Mouse (Mus musculus): Measurements from ENCODE around the gene Ptprs. TPM values are rescaled to one million over a fixed set of nuclear protein-coding genes. Genes with fewer than 3 reads are reported as not detected.
A peak's percentile ranks its signal among the peaks of the same experiment; 100 is the strongest.

Ptprs gene
- polyA plus RNA-seq, 1 experiment from 2014 or later, result 56.8 TPM

DNA sequence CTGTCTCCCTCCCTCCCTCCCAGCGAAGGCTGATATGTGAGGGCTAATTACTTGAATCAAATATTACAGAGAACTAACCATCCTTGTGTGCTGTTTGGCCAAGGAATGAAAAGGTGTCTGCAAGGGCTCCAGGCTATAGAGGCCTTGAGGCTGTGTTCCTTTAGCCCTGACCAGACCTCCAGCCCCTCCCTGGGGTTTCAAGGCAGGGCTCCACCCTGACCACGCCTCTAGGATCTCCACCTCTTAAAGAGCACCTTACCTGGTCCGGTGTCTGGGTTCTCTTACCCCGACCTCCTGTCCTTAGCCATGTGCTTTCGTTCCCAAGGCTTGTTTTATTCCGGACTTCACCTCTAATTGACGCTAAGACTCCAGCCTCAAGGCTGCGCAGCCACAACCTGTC lies 66.5 kb downstream of the Ptprs start:
- ATAC-seq, result peak; percentile 82

DNA sequence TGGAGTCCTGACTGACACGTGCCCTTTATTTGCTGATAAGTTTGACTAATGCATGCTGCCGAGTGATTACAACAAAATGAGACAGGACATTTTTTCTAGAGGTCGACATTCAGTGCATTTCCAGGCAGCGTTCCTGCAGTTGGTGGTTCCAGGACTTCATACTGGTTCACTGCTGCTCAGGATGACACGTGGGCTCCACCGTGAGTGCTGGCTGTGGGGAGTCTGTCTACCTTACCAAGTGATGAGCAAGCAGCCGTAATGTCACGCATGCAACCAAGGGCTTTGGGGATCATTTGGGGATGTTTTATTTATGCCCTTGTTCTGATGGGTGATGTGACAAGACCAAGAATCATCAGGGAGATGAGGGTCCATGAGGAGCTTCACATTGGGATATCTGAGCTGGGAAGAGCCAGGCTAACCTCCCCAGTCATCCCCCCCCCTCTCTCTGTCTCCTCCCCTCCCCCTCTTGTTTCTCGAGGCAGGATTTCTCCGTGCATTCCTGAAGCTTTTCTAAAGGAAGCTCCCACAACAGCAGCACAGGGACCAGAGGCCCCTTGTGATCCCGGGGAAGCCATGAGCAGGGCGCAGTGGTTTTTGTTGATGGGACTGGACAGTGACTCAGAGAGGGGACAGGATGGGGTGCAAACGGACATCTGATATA lies 67.2 kb downstream of the Ptprs start:
- 46% methylated on average over 13 of the region's 13 CpGs for WGBS
- Histone ChIP-seq H3K27me3 (replicated peaks) (no peaks in the 10 kb centered on the region), H3K4me3 (replicated peaks) (no peak overlapping the region), H3K9ac (no peak overlapping the region), H3K27ac (no peak overlapping the region), H3K4me2 (replicated peaks) (no peak overlapping the region), H3K36me3 (peaks cover 22% of the 10 kb centered on the region), H3K9me3 (no peaks in the 10 kb centered on the region), H3K4me1 (replicated peaks) (peaks cover 15% of the 10 kb centered on the region)
- no peak for ATAC-seq

More for the DNA sequence above, 66.5 kb downstream of the Ptprs start:
- Histone ChIP-seq H3K4me3 (replicated peaks) (no peak overlapping the region), H3K36me3 (peaks cover 22% of the 10 kb centered on the region), H3K27me3 (replicated peaks) (no peaks in the 10 kb centered on the region), H3K4me1 (replicated peaks) (peaks cover 15% of the 10 kb centered on the region), H3K9ac (no peak overlapping the region), H3K9me3 (no peaks in the 10 kb centered on the region), H3K4me2 (replicated peaks) (no peak overlapping the region), H3K27ac (no peak overlapping the region)
- 29% methylated on average over 8 of the region's 8 CpGs for WGBS

DNA sequence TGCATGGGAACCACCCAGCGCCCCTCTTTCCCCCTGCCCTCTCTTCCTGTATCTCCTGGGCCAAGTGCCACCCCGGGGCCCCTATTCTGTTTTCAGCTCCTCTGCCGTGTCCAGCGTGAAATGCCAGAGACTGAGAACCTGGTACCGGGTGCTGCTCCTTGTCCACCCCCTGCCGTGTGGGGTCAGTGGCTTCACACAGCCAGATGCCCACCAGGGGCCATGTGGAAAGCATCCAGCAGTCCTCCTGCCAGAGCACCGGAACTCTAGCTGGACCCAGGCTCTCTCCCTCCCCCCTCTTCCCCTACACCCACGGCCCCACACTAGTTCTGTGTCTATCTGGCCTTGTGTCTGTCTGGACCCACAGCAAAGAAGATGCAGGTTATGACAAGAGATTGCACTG lies 68.9 kb downstream of the Ptprs start:
- no peaks in the 10 kb centered on the region for H3K9me3 ChIP-seq
- H3K4me2 ChIP-seq (replicated peaks), result no peak overlapping the region
- peaks cover 14% of the 10 kb centered on the region for H3K36me3 ChIP-seq
- H3K27ac ChIP-seq, result 0 out of 2 replicates have a peak overlapping the region, but pooled peaks have one; percentile 14
- no peak for ATAC-seq
- H3K27me3 ChIP-seq (replicated peaks), result no peaks in the 10 kb centered on the region
- 0 out of 2 replicates have a peak overlapping the region, but pooled peaks have one; percentile 13 for H3K9ac ChIP-seq
- peaks cover 15% of the 10 kb centered on the region for H3K4me1 ChIP-seq (replicated peaks)
- H3K4me3 ChIP-seq (replicated peaks), result no peak overlapping the region
- 32% methylated on average over 8 of the region's 8 CpGs for WGBS

DNA sequence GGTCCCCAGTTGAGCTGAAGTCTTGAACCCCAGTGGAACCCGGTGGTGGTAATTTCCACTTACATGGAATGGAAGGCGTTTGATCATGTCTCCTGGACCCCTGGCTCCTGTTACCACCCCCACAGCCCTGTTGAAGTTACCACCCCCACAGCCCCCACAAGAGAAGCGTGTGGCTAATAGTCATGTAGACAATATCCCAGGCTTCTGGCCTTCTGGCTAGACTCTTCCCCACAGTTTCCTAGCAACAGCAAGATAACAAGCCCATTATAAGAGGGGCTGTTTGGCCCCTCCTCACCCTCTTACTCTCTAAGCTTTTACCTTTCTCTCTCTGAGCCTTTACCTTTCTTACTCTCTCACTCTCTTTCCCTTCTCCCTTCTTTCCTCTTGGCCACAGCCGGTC lies 69.4 kb downstream of the Ptprs start:
- Histone ChIP-seq H3K27me3 (replicated peaks) (no peaks in the 10 kb centered on the region), H3K9me3 (no peaks in the 10 kb centered on the region), H3K36me3 (peaks cover 14% of the 10 kb centered on the region), H3K4me2 (replicated peaks) (no peak overlapping the region), H3K27ac (peak overlapping the region; percentile 41; the same call in 1 of the 2 replicates), H3K4me1 (replicated peaks) (peaks cover 15% of the 10 kb centered on the region), H3K9ac (no peak overlapping the region), H3K4me3 (replicated peaks) (no peak overlapping the region)
- ATAC-seq, result no peak
- 49% methylated on average over 4 of the region's 4 CpGs for WGBS

- Histone ChIP-seq H3K27ac (peak overlapping the region; percentile 41; the same call in 1 of the 2 replicates), H3K4me2 (replicated peaks) (no peak overlapping the region), H3K36me3 (peaks cover 19% of the 10 kb centered on the region), H3K4me3 (replicated peaks) (no peak overlapping the region), H3K27me3 (replicated peaks) (no peaks in the 10 kb centered on the region), H3K4me1 (replicated peaks) (peaks cover 15% of the 10 kb centered on the region), H3K9ac (no peak overlapping the region), H3K9me3 (no peaks in the 10 kb centered on the region)
- no peak for ATAC-seq
- 84% methylated on average over 14 of the region's 14 CpGs for WGBS
Observed at GRCm38 (mm10) chr17:56405856-56406840, 70.1 kb downstream of the Ptprs start.

- Histone ChIP-seq H3K4me1 (replicated peaks) (peaks cover 15% of the 10 kb centered on the region), H3K36me3 (peaks cover 20% of the 10 kb centered on the region), H3K9ac (no peak overlapping the region), H3K9me3 (no peaks in the 10 kb centered on the region), H3K4me3 (replicated peaks) (no peak overlapping the region), H3K27me3 (replicated peaks) (no peaks in the 10 kb centered on the region), H3K27ac (no peak overlapping the region), H3K4me2 (replicated peaks) (no peak overlapping the region)
- no peak for ATAC-seq
- 85% methylated on average over 3 of the region's 3 CpGs for WGBS
Observed at GRCm38 (mm10) chr17:56405341-56405740, 70.9 kb downstream of the Ptprs start.

DNA sequence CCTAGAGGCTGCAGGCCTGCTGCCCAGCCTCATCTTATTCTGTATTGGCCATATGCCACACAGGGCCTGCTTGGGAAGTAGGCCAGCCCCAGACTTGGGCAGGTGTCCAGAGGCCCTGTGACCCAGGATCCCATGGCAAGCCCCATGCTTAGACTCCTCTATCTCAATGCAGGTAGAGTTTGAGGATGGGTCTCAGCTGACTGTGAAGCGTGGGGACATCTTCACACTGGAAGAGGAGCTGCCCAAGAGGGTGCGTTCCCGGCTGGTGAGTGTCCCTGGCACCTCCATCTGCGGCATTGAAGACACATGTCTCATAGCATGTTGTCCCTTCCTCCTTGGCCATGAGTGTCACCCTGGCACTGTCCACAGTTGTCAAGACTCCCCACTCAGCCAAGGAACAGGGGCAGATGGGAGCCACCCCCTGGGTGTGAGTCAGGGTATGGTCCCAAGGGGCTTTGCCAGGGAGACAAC lies 75.2 kb downstream of the Ptprs start:
- Histone ChIP-seq H3K36me3 (peaks cover 55% of the 10 kb centered on the region), H3K4me1 (replicated peaks) (no peaks in the 10 kb centered on the region), H3K27ac (no peak overlapping the region), H3K27me3 (replicated peaks) (no peaks in the 10 kb centered on the region), H3K4me3 (replicated peaks) (no peak overlapping the region), H3K4me2 (replicated peaks) (no peak overlapping the region), H3K9me3 (no peaks in the 10 kb centered on the region), H3K9ac (no peak overlapping the region)
- WGBS, result 94% methylated on average over 4 of the region's 4 CpGs
- ATAC-seq, result no peak

GRCm38 (mm10) chr17:56400221-56400620 lies 76.1 kb downstream of the Ptprs start:
- Histone ChIP-seq H3K4me1 (replicated peaks) (no peaks in the 10 kb centered on the region), H3K36me3 (peaks cover 59% of the 10 kb centered on the region), H3K27ac (no peak overlapping the region), H3K27me3 (replicated peaks) (no peaks in the 10 kb centered on the region), H3K4me3 (replicated peaks) (no peak overlapping the region), H3K4me2 (replicated peaks) (no peak overlapping the region), H3K9me3 (no peaks in the 10 kb centered on the region), H3K9ac (no peak overlapping the region)
- ATAC-seq, result no peak
- WGBS, result 89% methylated on average over 3 of the region's 3 CpGs

GRCm38 (mm10) chr17:56396051-56396450 lies 80.2 kb downstream of the Ptprs start:
- Histone ChIP-seq H3K9me3 (no peaks in the 10 kb centered on the region), H3K9ac (no peak overlapping the region), H3K27ac (no peak overlapping the region), H3K4me1 (replicated peaks) (no peaks in the 10 kb centered on the region), H3K27me3 (replicated peaks) (no peaks in the 10 kb centered on the region), H3K4me3 (replicated peaks) (no peak overlapping the region), H3K4me2 (replicated peaks) (no peak overlapping the region), H3K36me3 (peaks cover 55% of the 10 kb centered on the region)
- no peak for ATAC-seq
- WGBS, result 79% methylated on average over 6 of the region's 6 CpGs

GRCm38 (mm10) chr17:56393889-56394288 lies 82.4 kb downstream of the Ptprs start:
- 95% methylated on average over 10 of the region's 10 CpGs for WGBS
- H3K9ac ChIP-seq, result no peak overlapping the region
- no peak for ATAC-seq
- H3K4me1 ChIP-seq (replicated peaks), result no peaks in the 10 kb centered on the region
- peaks cover 55% of the 10 kb centered on the region for H3K36me3 ChIP-seq
- H3K4me3 ChIP-seq (replicated peaks), result no peak overlapping the region
- H3K27ac ChIP-seq, result no peak overlapping the region
- no peak overlapping the region for H3K4me2 ChIP-seq (replicated peaks)
- H3K9me3 ChIP-seq, result no peaks in the 10 kb centered on the region
- H3K27me3 ChIP-seq (replicated peaks), result no peaks in the 10 kb centered on the region

DNA sequence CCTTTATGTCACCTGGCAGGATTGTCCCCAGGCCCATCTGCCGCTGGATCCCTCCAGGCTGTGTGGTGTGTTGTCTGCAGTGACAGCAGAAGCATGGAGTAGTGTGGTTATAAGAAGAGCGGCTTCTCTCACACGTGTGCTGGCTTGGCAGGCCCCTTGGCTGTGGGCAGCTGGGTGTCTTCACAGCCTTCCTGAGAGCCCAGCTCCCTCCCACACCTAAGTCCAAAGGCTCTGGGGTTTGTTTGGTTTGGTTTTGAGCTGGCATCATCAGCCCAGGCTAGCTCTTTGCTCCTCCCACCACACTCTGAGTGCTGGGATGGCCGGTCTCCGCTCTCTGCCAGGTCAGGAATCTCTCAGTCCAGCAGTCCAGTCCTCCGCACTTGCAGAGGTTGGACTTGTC lies 83.0 kb downstream of the Ptprs start:
- no peak overlapping the region for H3K9ac ChIP-seq
- no peak overlapping the region for H3K4me3 ChIP-seq (replicated peaks)
- no peaks in the 10 kb centered on the region for H3K27me3 ChIP-seq (replicated peaks)
- H3K4me1 ChIP-seq (replicated peaks), result no peaks in the 10 kb centered on the region
- H3K9me3 ChIP-seq, result no peaks in the 10 kb centered on the region
- WGBS, result 89% methylated on average over 6 of the region's 6 CpGs
- H3K36me3 ChIP-seq, result peaks cover 56% of the 10 kb centered on the region
- H3K27ac ChIP-seq, result no peak overlapping the region
- no peak for ATAC-seq
- H3K4me2 ChIP-seq (replicated peaks), result no peak overlapping the region

DNA sequence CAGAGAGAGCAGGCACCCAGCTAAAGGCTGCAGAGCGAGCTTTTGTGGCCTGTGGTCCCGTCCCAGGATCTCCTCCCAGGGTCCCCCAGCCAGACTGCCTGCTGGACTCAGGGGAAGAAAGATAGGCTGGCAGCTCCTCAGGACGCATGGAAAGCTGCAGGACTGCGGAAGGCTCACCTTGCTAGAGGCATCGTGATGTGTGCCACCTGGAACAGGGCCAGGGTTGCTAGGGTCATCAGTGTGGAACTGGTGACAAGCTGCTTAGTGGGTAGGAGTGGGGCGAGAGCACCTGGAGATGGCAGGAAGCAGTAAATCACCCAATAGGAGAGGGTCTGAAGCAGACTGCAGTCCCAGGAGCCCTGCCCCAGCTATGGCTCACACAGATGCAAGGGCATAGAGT lies 88.7 kb downstream of the Ptprs start:
- no peak overlapping the region for H3K4me3 ChIP-seq (replicated peaks)
- no peak for ATAC-seq
- no peak overlapping the region for H3K27ac ChIP-seq
- H3K4me1 ChIP-seq (replicated peaks), result no peaks in the 10 kb centered on the region
- peaks cover 53% of the 10 kb centered on the region for H3K36me3 ChIP-seq
- WGBS, result 87% methylated on average over 6 of the region's 6 CpGs
- H3K4me2 ChIP-seq (replicated peaks), result no peak overlapping the region
- H3K9ac ChIP-seq, result no peak overlapping the region
- H3K9me3 ChIP-seq, result no peaks in the 10 kb centered on the region
- no peaks in the 10 kb centered on the region for H3K27me3 ChIP-seq (replicated peaks)
